Mouse (Mus musculus): Measurements from ENCODE around the gene Oit3.

DNA sequence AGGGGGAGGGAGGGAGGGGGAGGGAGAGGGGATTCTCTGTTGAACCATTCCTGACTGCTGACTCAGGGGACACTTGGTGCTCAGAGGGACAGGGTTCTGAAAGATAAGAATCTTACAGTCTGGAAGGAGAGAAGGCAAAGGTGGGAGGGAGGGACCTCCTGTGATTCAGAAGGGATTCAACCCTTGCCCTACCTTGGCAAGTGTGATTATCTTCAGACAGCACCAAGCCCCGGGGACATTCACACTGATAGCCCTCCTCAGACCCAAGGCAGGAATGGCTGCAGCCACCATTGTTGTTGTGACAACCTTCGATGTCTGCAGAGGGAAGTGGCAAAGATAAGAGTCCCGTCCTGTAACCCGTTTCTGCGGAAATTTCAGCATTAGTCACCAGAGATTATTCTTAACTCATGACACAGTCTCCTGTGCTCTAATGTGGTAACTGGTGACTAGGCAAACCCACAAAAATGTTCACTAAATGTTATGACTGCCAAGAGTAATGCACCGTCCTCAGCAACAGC, 10.8 kb downstream of the Oit3 start:
- TF ChIP-seq CTCF (IDR thresholded peaks at IDR 0.05; ENCODE audit: borderline replicate concordance, insufficient read depth, low read depth, low read length) (no peak), POLR2A (IDR thresholded peaks at IDR 0.05; ENCODE audit: borderline replicate concordance, insufficient read depth, low read length) (no peak)
